Mouse (Mus musculus): ENCODE data around the gene Tctex1d2. TPM values are rescaled to one million over a fixed set of nuclear protein-coding genes. Genes with fewer than 3 reads are reported as not detected.

Tctex1d2 gene
- polyA plus RNA-seq, 1 experiment from 2014 or later = 36.6 TPM

- Histone ChIP-seq H3K4me3 (no peak overlapping the region), H3K4me2 (no peak overlapping the region), H3K36me3 (peaks cover 48% of the 10 kb centered on the region), H3K27me3 (no peaks in the 10 kb centered on the region), H3K9ac (no peak overlapping the region), H3K4me1 (replicated peaks) (no peaks in the 10 kb centered on the region), H3K9me3 (no peaks in the 10 kb centered on the region), H3K27ac (no peak overlapping the region)
- 100% methylated on average over 1 of the region's 1 CpGs for WGBS
- ATAC-seq (ENCODE audit: low FRiP score) = no peak
Measured at GRCm38 (mm10) chr16:32456761-32457160, 37.3 kb downstream of the Tctex1d2 start.

- ATAC-seq (ENCODE audit: low FRiP score) = no peak
- Histone ChIP-seq H3K36me3 (peaks cover 47% of the 10 kb centered on the region), H3K27ac (no peak overlapping the region), H3K4me1 (replicated peaks) (no peaks in the 10 kb centered on the region), H3K9me3 (no peaks in the 10 kb centered on the region), H3K4me2 (no peak overlapping the region), H3K9ac (no peak overlapping the region), H3K27me3 (no peaks in the 10 kb centered on the region), H3K4me3 (no peak overlapping the region)
- WGBS = 71% methylated on average over 10 of the region's 10 CpGs
Measured at GRCm38 (mm10) chr16:32457589-32458386, 38.3 kb downstream of the Tctex1d2 start.

GRCm38 (mm10) chr16:32460518-32460917 is 41.0 kb downstream of the Tctex1d2 start:
- peaks cover 45% of the 10 kb centered on the region for H3K36me3 ChIP-seq
- ATAC-seq (ENCODE audit: low FRiP score) = no peak
- no peaks in the 10 kb centered on the region for H3K9me3 ChIP-seq

DNA sequence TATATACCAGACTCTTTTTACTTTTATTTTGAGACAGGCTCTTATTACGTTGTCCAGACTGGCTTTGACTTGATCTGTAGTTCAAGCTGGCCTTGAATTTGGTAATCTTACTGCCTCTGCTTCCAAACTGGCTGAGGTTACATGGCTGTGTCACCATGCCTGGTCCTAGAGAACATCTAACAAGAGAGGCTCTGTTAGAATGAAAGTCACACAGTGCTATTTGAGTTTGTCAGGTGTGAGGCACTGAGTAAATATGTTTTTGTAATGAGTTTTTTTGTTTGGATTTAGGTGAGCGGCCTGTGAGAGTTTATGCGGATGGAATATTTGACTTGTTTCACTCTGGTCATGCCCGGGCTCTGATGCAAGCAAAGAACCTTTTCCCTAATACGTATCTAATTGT is 42.2 kb downstream of the Tctex1d2 start:
- Histone ChIP-seq H3K27ac (no peak overlapping the region), H3K4me2 (no peak overlapping the region), H3K9me3 (no peaks in the 10 kb centered on the region), H3K27me3 (no peaks in the 10 kb centered on the region), H3K36me3 (peaks cover 41% of the 10 kb centered on the region), H3K4me1 (replicated peaks) (no peaks in the 10 kb centered on the region), H3K4me3 (no peak overlapping the region), H3K9ac (no peak overlapping the region)
- ATAC-seq (ENCODE audit: low FRiP score) = no peak
- WGBS = 94% methylated on average over 5 of the region's 5 CpGs

More at GRCm38 (mm10) chr16:32460518-32460917, 41.0 kb downstream of the Tctex1d2 start:
- Histone ChIP-seq H3K27me3 (no peaks in the 10 kb centered on the region), H3K4me3 (no peak overlapping the region), H3K27ac (no peak overlapping the region), H3K4me1 (replicated peaks) (no peaks in the 10 kb centered on the region), H3K9ac (no peak overlapping the region), H3K4me2 (no peak overlapping the region)
- WGBS = 61% methylated on average over 4 of the region's 4 CpGs

GRCm38 (mm10) chr16:32462950-32463349 is 43.4 kb downstream of the Tctex1d2 start:
- H3K9ac ChIP-seq = no peak overlapping the region
- no peak for ATAC-seq (ENCODE audit: low FRiP score)
- H3K27ac ChIP-seq = no peak overlapping the region
- H3K36me3 ChIP-seq = peaks cover 48% of the 10 kb centered on the region
- no peaks in the 10 kb centered on the region for H3K4me1 ChIP-seq (replicated peaks)
- H3K27me3 ChIP-seq = no peaks in the 10 kb centered on the region
- 95% methylated on average over 16 of the region's 16 CpGs for WGBS
- H3K9me3 ChIP-seq = no peaks in the 10 kb centered on the region
- no peak overlapping the region for H3K4me2 ChIP-seq
- no peak overlapping the region for H3K4me3 ChIP-seq

GRCm38 (mm10) chr16:32463426-32463825 is 43.9 kb downstream of the Tctex1d2 start:
- H3K9me3 ChIP-seq = no peaks in the 10 kb centered on the region
- H3K4me2 ChIP-seq = no peak overlapping the region
- H3K9ac ChIP-seq = no peak overlapping the region
- H3K27ac ChIP-seq = no peak overlapping the region
- 92% methylated on average over 2 of the region's 2 CpGs for WGBS
- H3K36me3 ChIP-seq = peaks cover 53% of the 10 kb centered on the region
- no peak for ATAC-seq (ENCODE audit: low FRiP score)
- no peak overlapping the region for H3K4me3 ChIP-seq
- H3K27me3 ChIP-seq = no peaks in the 10 kb centered on the region
- H3K4me1 ChIP-seq (replicated peaks) = no peaks in the 10 kb centered on the region

GRCm38 (mm10) chr16:32464908-32465307 is 45.4 kb downstream of the Tctex1d2 start:
- Histone ChIP-seq H3K4me1 (replicated peaks) (no peaks in the 10 kb centered on the region), H3K9ac (no peak overlapping the region), H3K4me3 (no peak overlapping the region), H3K9me3 (no peaks in the 10 kb centered on the region), H3K27ac (no peak overlapping the region), H3K36me3 (peaks cover 62% of the 10 kb centered on the region), H3K4me2 (no peak overlapping the region), H3K27me3 (no peaks in the 10 kb centered on the region)
- ATAC-seq (ENCODE audit: low FRiP score) = no peak
- WGBS = 0% methylated on average over 1 of the region's 1 CpGs

DNA sequence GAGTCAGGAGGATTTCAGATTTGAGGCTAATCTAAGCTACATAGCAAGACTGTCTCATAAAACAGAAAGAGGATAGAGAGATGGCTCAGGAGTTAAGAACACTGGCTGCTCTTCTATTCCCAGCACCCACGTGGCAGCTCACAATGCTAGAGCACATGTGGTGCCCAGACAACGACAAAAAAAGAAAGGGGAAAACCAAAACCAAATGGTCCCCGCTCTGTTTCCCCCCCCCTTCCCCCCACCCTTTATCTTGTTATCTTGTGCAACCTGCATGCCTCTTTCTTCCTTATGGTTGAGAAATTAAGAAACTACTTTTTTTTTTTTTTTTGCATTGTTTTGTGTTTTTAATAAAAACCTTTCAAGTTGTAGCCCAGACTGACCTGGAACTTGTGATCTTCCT is 49.0 kb downstream of the Tctex1d2 start:
- H3K9ac ChIP-seq = no peak overlapping the region
- H3K36me3 ChIP-seq = peaks cover 82% of the 10 kb centered on the region
- no peak overlapping the region for H3K27ac ChIP-seq
- H3K4me1 ChIP-seq (replicated peaks) = no peaks in the 10 kb centered on the region
- no peaks in the 10 kb centered on the region for H3K27me3 ChIP-seq
- ATAC-seq (ENCODE audit: low FRiP score) = no peak
- WGBS = 69% methylated on average over 3 of the region's 3 CpGs
- H3K4me3 ChIP-seq = no peak overlapping the region
- H3K9me3 ChIP-seq = no peaks in the 10 kb centered on the region
- H3K4me2 ChIP-seq = no peak overlapping the region

DNA sequence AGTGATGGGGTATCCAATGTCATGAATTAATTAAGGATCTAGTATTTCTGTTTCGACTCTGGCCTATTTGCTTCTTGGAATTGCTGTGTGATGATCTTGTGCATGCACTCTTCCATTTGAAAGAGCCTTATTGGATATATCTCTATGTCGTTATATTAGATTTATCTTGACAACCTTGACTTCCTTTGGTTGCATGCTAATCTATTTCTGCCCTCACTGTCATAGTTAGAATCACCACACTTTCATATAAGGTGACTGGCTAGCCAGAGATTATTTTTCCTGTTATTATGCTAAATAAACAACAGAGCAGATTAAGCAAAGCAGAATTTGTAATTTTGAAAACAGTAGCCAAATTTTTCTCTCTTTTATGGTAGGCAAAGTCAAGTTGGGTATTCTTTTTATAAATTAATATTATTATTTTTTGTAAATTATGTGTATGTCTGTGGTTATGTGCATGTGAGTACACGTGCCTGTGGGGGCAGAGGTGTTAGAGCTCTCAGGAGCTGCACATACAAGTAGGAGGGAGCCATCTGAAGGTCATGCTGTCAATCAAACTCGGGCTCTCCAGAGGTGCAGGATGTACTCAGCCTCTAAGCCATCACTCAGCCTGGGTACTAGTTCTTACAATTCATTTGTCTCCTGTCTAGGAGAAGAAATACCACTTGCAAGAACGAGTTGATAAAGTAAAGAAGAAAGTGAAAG is 50.1 kb downstream of the Tctex1d2 start:
- H3K9me3 ChIP-seq = no peaks in the 10 kb centered on the region
- ATAC-seq (ENCODE audit: low FRiP score) = no peak
- WGBS = 81% methylated on average over 5 of the region's 5 CpGs
- H3K4me3 ChIP-seq = no peak overlapping the region
- H3K36me3 ChIP-seq = peaks cover 79% of the 10 kb centered on the region
- H3K9ac ChIP-seq = no peak overlapping the region
- no peak overlapping the region for H3K27ac ChIP-seq
- no peaks in the 10 kb centered on the region for H3K27me3 ChIP-seq
- no peaks in the 10 kb centered on the region for H3K4me1 ChIP-seq (replicated peaks)
- no peak overlapping the region for H3K4me2 ChIP-seq

- WGBS = 69% methylated on average over 7 of the region's 7 CpGs
- H3K36me3 ChIP-seq = peaks cover 69% of the 10 kb centered on the region
- H3K27me3 ChIP-seq = no peaks in the 10 kb centered on the region
- H3K4me2 ChIP-seq = no peak overlapping the region
- no peak for ATAC-seq (ENCODE audit: low FRiP score)
- H3K27ac ChIP-seq = no peak overlapping the region
- no peak overlapping the region for H3K9ac ChIP-seq
- no peaks in the 10 kb centered on the region for H3K4me1 ChIP-seq (replicated peaks)
- H3K4me3 ChIP-seq = no peak overlapping the region
- H3K9me3 ChIP-seq = no peaks in the 10 kb centered on the region
Measured at GRCm38 (mm10) chr16:32472276-32473015, 52.9 kb downstream of the Tctex1d2 start.

DNA sequence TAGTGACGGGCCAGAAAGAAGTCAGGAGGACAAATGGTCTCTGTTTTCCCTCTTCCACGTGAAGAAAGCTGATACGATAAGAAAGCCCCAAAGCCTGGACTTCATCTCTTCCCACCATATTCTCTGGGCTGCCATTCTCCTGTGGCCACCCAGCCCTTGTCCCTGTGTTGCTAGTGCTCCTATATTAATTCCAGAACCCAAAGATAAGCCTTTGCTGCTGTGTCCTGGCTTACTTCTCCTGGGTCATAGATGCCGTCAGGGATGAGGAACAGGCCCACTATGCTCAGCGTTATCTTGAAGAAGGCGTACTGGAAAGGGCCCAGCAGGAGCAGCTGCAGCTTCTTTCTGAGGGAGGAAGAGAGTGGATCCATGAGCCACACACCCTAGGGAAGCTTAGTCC is 57.8 kb downstream of the Tctex1d2 start:
- Histone ChIP-seq H3K27ac (no peak overlapping the region), H3K27me3 (no peaks in the 10 kb centered on the region), H3K4me2 (no peak overlapping the region), H3K4me1 (replicated peaks) (no peaks in the 10 kb centered on the region), H3K4me3 (no peak overlapping the region), H3K36me3 (peaks cover 26% of the 10 kb centered on the region), H3K9me3 (no peaks in the 10 kb centered on the region), H3K9ac (no peak overlapping the region)
- ATAC-seq (ENCODE audit: low FRiP score) = no peak
- 90% methylated on average over 6 of the region's 6 CpGs for WGBS

Measured in hindbrain, embryonic 13.5 days (tissue).